Mouse (Mus musculus): Measurements from ENCODE around the gene Gm20604. TPM values are rescaled to one million over a fixed set of nuclear protein-coding genes. Genes with fewer than 3 reads are reported as not detected.
A peak's percentile ranks its signal among the peaks of the same experiment; 100 is the strongest.

The Gm20604 gene
- total and polyA plus RNA-seq, 2 experiments from 2014 or later, result 30.5 to 46.3 TPM

DNA sequence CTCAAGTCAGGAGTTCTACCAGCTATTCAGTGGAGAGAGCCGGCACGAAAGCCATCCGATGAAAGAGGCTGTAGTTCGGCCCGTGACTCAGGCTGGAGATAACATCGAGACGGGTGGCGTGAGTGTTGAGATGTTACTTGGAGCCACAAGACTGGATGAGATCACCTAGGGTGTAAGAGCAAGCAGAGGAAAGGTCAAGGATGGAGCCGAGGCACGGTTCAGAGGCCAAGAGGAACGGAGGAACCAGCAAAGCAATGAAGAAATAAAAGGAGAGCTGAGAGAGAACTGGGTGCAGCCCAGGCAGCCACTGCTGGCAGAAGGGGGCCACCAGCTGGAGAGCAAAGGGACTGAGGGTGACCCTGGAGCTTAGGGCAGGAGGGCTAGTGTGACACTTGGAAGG is 50.3 kb downstream of the Gm20604 start:
- ATAC-seq (no peak), DNase-seq (no peak)
- Histone ChIP-seq H3K4me2 (ENCODE audit: low read depth) (no peak overlapping the region), H3K4me3 (ENCODE audit: low read depth, low read length) (no peak overlapping the region), H3K27me3 (ENCODE audit: insufficient read depth, low read length) (no peaks in the 10 kb centered on the region), H3K27ac (ENCODE audit: low read depth, low read length) (no peak overlapping the region), H3K9ac (no peak overlapping the region), H3K9me3 (ENCODE audit: low read length) (no peaks in the 10 kb centered on the region), H3K4me1 (ENCODE audit: insufficient read depth) (peaks cover 7% of the 10 kb centered on the region), H3K36me3 (ENCODE audit: insufficient read depth) (no peaks in the 10 kb centered on the region)
- 82% methylated on average over 11 of the region's 11 CpGs for WGBS
- TF ChIP-seq CTCF (IDR thresholded peaks at IDR 0.05; ENCODE audit: low read depth), result peak; percentile 26; the same call in 1 of the 2 replicates

- no peaks in the 10 kb centered on the region for H3K27me3 ChIP-seq (ENCODE audit: insufficient read depth, low read length)
- H3K4me1 ChIP-seq (ENCODE audit: insufficient read depth), result peaks cover 12% of the 10 kb centered on the region
- no peak for ATAC-seq
- H3K27ac ChIP-seq (ENCODE audit: low read depth, low read length), result no peak overlapping the region
- no peak overlapping the region for H3K4me3 ChIP-seq (ENCODE audit: low read depth, low read length)
- DNase-seq, result no peak
- no peaks in the 10 kb centered on the region for H3K36me3 ChIP-seq (ENCODE audit: insufficient read depth)
- H3K9me3 ChIP-seq (ENCODE audit: low read length), result no peaks in the 10 kb centered on the region
- no peak for TF ChIP-seq CTCF (IDR thresholded peaks at IDR 0.05; ENCODE audit: low read depth)
- WGBS, result 94% methylated on average over 10 of the region's 10 CpGs
- no peak overlapping the region for H3K4me2 ChIP-seq (ENCODE audit: low read depth)
- H3K9ac ChIP-seq, result no peak overlapping the region
Measured at GRCm38 (mm10) chr12:102706833-102707463, 51.5 kb downstream of the Gm20604 start.

GRCm38 (mm10) chr12:102705906-102706640 is 52.4 kb downstream of the Gm20604 start:
- no peak overlapping the region for H3K9ac ChIP-seq
- 67% methylated on average over 6 of the region's 6 CpGs for WGBS
- H3K4me1 ChIP-seq (ENCODE audit: insufficient read depth), result peaks cover 13% of the 10 kb centered on the region
- H3K27me3 ChIP-seq (ENCODE audit: insufficient read depth, low read length), result no peaks in the 10 kb centered on the region
- no peak for TF ChIP-seq CTCF (IDR thresholded peaks at IDR 0.05; ENCODE audit: low read depth)
- ATAC-seq (no peak), DNase-seq (no peak)
- peak overlapping the region; percentile 96 for H3K27ac ChIP-seq (ENCODE audit: low read depth, low read length)
- H3K4me2 ChIP-seq (ENCODE audit: low read depth), result peak overlapping the region; percentile 79; the same call in 1 of the 2 replicates
- H3K4me3 ChIP-seq (ENCODE audit: low read depth, low read length), result no peak overlapping the region
- no peaks in the 10 kb centered on the region for H3K9me3 ChIP-seq (ENCODE audit: low read length)
- no peaks in the 10 kb centered on the region for H3K36me3 ChIP-seq (ENCODE audit: insufficient read depth)

DNA sequence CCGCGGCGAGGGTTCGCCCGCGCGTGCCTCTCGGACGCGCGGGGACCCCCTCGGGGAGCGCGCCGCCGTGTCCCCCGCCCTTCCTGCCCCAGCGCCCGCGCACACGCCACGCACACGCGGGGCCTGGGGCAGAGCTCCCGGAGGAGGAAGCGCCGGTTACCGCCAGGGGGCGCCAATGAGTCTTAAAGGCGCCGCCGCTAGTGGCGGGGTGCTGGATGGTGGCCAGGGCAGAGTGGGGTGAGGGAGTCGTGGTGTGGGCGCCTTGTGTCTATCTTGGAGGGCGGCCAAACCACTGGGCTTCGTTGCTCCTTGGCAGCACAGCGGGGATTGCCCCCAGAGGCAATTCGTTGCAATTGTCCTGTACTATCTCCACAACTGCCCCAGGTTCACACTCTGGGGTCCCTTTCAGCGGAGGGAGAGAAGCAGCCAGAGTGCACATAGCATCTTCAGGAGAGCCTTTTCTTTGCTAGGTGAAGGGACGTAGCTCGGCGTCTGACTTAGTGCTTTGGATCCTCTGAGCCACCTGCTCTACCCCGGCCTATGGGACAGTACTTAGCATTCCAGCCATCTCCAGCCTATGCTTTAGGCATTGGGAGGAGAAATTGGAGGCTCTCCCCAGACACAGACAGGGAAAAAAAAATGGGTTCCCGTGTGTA is 53.1 kb downstream of the Gm20604 start:
- Histone ChIP-seq H3K27ac (ENCODE audit: low read depth, low read length) (peak overlapping the region; percentile 96), H3K36me3 (ENCODE audit: insufficient read depth) (no peaks in the 10 kb centered on the region), H3K9ac (peak overlapping the region; percentile 90), H3K4me3 (ENCODE audit: low read depth, low read length) (peak overlapping the region; percentile 88), H3K27me3 (ENCODE audit: insufficient read depth, low read length) (no peaks in the 10 kb centered on the region), H3K9me3 (ENCODE audit: low read length) (no peaks in the 10 kb centered on the region), H3K4me1 (ENCODE audit: insufficient read depth) (peaks cover 17% of the 10 kb centered on the region), H3K4me2 (ENCODE audit: low read depth) (peak overlapping the region; percentile 79)
- DNase-seq (peak; percentile 94), ATAC-seq (peak; percentile 87)
- WGBS, result under 1% methylated on average over 45 of the region's 45 CpGs
- peak; percentile 95 for TF ChIP-seq CTCF (IDR thresholded peaks at IDR 0.05; ENCODE audit: low read depth)

GRCm38 (mm10) chr12:102704457-102705198 is 53.8 kb downstream of the Gm20604 start, which contains the start of gene Itpk1:
TSS of gene Itpk1 (minus strand) at chr12:102704930.
- Histone ChIP-seq H3K27ac (ENCODE audit: low read depth, low read length) (peak within 1 kb of the TSS; percentile 96), H3K4me2 (ENCODE audit: low read depth) (peak within 1 kb of the TSS; percentile 79), H3K4me3 (ENCODE audit: low read depth, low read length) (peak within 1 kb of the TSS; percentile 88), H3K27me3 (ENCODE audit: insufficient read depth, low read length) (no peaks in the 10 kb centered on the region), H3K9ac (peak within 1 kb of the TSS; percentile 90), H3K36me3 (ENCODE audit: insufficient read depth) (no peaks in the 10 kb centered on the region), H3K9me3 (ENCODE audit: low read length) (no peaks in the 10 kb centered on the region), H3K4me1 (ENCODE audit: insufficient read depth) (peaks cover 24% of the 10 kb centered on the region)
- ATAC-seq, result peak; percentile 91
- WGBS, result under 1% methylated on average over 89 of the region's 105 CpGs
- no peak for DNase-seq
- no peak for TF ChIP-seq CTCF (IDR thresholded peaks at IDR 0.05; ENCODE audit: low read depth)

DNA sequence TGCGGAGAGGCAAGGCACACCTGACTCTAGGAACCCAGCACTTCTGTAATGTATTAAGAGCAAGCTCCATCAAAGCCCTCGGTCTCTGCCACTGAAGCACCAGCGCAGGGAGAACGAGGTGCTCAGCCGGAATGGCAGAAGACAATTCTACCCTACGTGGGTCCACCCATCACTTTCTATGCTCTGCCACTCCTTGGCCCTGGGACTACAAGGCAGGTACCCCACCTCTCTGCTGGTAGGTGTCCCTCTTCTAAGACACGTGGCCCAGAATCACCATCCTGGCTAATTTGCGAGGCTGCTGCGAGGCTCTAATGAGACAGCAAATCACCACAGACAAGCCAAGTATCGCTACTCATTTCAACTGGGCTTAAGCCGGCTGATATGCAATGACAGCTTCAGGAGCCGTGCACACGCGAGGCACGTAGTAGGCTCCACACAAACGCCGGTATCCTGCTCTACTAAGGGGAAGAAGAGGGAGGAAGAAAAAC is 54.5 kb downstream of the Gm20604 start:
- no peaks in the 10 kb centered on the region for H3K36me3 ChIP-seq (ENCODE audit: insufficient read depth)
- peak overlapping the region; percentile 88 for H3K4me3 ChIP-seq (ENCODE audit: low read depth, low read length)
- peak overlapping the region; percentile 79 for H3K4me2 ChIP-seq (ENCODE audit: low read depth)
- peak; percentile 52 for DNase-seq
- no peak for TF ChIP-seq CTCF (IDR thresholded peaks at IDR 0.05; ENCODE audit: low read depth)
- no peaks in the 10 kb centered on the region for H3K9me3 ChIP-seq (ENCODE audit: low read length)
- ATAC-seq, result no peak
- peak overlapping the region; percentile 90 for H3K9ac ChIP-seq
- 4% methylated on average over 17 of the region's 17 CpGs for WGBS
- H3K27me3 ChIP-seq (ENCODE audit: insufficient read depth, low read length), result no peaks in the 10 kb centered on the region
- peaks cover 31% of the 10 kb centered on the region for H3K4me1 ChIP-seq (ENCODE audit: insufficient read depth)
- peak overlapping the region; percentile 96 for H3K27ac ChIP-seq (ENCODE audit: low read depth, low read length)
